Mouse (Mus musculus) liver, postnatal 0 days (tissue): ENCODE measurements at regions not wholly inside any gene's neighbourhood (a gene's known extent, or its start where the extent isn't known, plus 50 kb on each side); places are given as distances from the start of the nearest gene placed in this dataset.

ENCODE experiments used
- CTCF ChIP-seq: sonication (generic); IDR thresholded peaks from 2 replicates; pipeline ENCODE4 v1.5.1; 2016; ENCODE audit warnings: antibody characterized with exemption, low read depth
- EP300 ChIP-seq: IDR thresholded peaks from 2 replicates; pipeline ENCODE4 v1.6.1; 2016; ENCODE audit warnings: antibody characterized with exemption, low read depth, mild to moderate bottlenecking

DNA sequence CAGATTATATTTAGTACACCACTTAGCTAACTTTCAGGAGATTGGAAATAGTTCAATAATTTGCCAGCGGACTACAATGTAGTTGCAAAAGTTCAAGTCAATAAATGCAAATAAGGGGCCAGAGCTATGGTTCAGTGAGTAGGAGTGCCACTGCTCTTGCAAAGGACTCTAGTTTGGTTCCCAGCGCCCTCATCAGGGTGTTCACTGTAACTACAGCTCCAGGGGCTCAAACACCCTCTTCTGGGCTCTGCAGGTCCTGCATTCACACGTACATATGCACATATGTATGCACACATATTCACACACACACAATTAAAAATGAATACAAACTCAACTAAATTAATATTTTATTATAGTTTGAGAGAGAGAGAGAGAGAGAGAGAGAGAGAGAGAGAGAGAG is 74.1 kb upstream of the Auts2 start:
- no peak for TF ChIP-seq CTCF
- no peak for TF ChIP-seq EP300
